Mouse (Mus musculus) layer of hippocampus, postnatal 36 days (tissue): ENCODE measurements at regions not wholly inside any gene's neighbourhood (a gene's known extent, or its start where the extent isn't known, plus 50 kb on each side); places are given as distances from the start of the nearest gene placed in this dataset.

Experiments
- DNase-seq, 2 experiments: peaks; one replicate each; pipeline ENCODE4 v3.0.0; 2022

DNA sequence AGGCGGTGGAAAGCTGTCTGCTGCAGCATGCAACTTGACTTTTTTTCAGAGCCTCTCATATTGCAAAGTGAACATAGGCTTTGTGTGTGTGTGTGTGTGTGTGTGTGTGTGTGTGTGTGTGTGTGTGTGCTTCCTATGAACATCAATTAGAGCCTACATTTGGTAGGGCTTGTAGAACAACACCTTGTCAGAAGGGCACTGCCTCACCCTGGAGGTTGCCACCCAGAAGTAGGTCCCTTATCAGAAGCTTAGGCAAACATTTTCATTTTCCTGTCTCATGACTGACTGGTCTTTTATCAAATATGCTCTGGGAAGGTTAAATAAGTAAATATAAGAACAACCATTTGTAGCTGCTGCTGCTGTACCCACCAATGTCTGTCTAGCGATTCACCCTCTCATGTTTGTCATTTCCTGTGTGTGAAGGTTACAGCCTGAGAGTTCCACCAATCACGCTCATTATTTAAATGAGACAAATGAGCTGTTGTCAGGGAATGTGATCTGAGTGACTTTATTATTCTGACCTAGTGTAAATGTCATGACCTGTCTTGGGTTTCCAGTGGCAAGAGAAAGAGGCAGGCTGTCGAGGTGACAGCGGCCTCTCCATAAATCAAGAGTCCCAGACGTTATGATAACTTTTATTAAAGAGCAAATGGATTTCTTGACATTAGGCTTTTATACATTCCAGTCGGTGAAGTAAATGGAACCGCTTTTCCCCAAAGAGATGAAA is 310.1 kb downstream of the Irx1 start:
- DNase-seq: no peak

DNA sequence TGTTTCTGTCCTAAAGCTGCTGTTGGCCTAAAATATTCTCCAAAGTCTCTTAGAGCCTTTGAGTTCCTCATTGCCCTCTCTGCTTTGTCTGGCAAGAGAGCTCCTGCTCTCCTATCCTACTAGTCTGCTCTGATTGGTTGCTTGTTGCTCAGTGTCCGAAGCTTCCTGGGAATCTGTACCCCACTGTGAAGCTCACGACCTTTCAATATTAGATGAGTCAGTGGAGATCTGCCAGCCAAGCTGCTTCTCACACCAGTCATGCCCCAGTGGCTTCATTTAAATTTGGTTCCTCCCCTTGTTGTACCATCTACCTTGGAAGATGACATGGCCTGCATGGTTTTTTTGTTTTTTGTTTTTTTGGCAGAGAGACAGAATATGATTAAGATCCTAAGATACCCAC is 313.6 kb downstream of the Irx1 start:
- DNase-seq: no peak

DNA sequence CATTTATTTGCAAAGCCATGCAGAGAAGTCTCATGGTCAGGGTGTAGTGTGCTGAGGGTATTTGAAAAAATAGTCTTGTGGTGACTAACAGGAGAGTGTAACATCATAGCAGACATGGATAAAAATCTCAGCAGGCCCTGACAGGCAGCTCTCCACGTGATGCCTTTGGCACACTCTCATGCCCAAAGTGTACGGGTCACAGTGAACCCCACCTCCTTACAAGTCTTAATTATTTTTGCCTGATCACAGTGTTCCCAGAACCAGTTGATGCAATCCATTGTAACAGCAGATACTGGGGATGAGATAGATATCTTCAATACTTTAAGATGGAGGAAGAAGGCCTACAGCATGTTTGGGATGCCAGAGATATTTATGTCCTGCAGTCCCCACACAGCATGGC is 314.5 kb downstream of the Irx1 start:
- no peak for DNase-seq

DNA sequence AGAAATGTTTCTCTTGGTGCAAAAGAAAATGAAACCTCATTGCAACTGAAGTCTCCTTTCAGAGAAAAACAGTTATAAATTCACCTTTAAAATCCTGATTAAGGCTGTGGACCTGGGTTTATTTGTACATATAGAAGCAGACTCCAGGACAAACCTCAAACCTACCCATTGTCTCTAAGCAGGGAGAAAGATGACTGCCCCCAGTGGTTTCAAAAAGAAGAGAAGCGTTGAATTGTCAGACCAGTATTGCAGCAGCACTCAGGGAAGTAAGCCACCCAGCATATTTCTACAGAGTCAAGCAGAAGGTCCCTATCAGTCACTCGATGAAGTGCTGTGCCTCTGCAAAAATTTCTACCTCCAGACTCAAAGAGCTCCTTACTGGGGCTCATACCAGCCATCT is 332.1 kb downstream of the Irx1 start:
- no peak for DNase-seq

DNA sequence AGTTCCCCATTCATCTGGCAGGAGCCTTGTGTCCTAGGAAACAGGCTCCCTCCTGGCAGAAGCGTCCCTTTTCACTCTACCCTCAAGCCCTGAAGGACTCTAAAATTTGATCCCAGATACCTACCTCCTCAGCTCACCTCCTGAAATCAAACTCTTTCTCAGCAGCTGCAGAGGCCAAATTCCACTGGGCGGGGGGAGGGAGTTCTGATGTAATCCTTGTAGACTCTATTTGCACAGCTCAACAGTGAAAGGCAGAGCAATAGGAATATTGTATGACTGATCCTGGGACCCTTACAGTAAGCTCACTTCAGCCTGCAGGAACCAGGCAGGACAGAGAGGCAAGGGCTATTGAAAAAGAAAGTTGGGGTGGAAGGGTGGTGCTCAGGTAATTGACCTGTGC is 346.3 kb downstream of the Irx1 start:
- DNase-seq: no peak

DNA sequence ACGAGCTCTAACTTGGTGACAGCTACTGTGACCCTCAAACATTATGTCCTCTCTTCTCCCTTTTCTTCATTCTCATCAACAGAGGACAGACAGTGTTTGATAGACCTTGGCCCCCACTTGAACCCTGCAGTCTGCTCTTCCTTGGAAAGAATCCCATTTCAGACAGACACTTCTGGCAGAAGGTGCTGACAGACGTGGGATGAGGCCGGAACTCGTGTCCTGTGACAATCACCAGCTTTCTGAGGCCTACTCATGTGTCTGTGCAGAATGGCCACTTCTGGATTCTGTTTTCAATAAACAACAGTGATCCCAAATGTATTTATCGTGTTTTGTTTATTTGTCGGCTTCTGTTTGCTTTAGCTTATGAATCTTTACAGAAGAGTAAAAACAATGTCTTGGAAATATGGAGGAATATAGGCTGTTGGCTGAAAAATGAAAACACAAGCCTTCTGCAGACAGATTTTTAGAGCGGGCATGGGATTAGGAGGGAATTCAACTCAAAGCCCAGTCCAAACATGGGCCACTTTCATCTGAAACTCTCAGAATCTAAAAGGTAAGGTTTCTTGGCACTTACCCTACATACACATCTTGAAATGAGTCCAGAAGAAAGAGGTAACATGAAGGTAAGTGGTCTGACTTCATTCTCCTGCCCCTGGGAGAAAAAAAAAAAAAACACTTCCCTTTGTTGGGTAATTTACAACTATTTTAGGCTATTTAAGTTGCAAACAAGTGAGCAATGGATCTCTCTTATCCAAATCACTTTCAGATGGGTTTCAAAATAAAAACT is 350.9 kb downstream of the Irx1 start:
- no peak for DNase-seq

DNA sequence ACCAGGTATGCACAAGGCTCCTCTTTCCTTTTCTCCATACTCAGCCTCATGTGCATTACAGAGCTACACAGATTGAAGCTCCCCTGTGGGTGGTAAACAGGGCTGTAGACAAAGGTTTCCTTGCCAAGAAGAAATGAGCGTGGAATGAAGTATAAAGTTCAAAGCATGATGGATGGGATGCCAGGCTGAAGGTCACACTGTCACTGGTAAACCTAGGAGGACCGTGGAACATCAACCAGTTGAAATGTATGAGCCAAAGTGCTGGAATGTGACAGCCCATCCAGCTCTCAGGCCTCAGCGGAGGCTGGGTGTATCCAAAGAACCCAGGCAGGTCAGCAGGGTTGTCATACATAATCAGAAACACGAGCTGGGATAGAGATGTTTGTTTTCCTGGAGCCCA is 381.0 kb downstream of the Irx1 start:
- DNase-seq: no peak

DNA sequence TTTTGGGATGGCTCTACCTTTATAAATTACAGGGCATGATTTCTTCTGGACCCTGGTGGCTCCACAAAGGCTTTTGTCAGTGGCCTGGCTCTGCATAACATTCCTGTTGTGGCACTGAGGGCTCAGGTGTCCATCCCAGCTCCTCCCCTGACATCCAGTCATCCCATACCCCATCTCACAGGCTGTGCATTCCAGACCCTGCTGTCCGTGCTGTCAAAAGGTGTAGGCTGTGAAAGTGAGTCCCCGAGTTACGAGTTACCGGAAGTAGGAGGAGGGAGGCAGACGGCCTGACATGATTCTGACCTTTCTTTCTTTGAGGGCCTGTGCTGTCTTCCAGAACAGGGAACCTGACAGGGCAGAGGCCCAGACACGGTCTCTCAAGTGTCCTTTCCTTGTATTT is 397.6 kb downstream of the Irx1 start:
- DNase-seq: no peak

DNA sequence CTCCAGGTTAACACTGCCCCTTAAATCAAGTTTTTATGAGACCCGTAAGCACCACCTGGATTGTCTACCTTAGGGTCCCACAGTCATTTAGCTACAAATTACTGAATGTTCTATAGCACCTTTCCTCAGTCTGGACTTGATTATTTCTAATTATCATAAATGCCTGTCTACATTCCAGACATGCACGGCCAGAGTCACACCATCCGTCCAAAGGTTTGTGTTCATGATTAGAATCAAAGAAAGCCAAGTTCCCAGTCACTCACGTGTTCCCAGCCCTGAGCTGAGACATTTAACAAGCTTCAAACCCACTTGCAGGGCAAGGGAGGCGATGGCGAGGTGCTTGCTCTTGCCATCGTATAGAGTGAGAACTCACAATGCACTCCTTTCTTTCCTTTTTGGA is 398.1 kb downstream of the Irx1 start:
- no peak for DNase-seq

DNA sequence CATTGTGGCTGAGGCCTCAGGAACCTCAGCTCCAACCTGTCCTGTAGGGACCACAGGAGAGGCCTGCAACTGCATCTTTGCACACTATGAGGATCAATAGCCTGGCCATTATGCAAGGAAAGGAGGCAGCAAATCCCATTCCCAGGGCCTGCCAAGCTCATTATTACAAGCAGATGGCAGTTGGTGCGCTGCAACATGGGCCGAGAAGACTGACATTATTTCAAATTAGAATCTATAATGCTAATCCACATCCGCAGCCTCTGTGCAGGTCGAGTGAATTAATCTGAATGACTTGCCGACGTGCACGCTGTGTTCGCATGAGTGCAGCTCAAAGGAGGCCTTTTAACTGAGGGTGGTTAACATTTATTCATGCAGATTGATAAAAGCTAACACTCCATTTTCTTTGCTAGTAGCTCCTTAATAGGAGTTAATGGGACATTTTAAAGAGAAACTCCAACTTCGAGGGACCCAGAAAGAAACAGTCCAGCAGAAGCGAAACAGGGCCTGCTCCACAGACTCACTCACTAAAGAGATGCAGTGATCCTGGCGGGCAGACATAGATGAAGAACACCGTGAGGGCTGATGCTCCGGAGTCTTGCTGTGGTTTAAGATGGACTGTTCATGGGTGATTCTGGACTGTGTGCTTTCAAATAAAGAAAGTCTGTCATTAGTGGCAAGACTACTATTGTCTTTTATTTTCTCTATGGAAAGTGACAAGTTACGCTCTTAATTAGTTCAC is 404.9 kb downstream of the Irx1 start:
- DNase-seq: no peak

DNA sequence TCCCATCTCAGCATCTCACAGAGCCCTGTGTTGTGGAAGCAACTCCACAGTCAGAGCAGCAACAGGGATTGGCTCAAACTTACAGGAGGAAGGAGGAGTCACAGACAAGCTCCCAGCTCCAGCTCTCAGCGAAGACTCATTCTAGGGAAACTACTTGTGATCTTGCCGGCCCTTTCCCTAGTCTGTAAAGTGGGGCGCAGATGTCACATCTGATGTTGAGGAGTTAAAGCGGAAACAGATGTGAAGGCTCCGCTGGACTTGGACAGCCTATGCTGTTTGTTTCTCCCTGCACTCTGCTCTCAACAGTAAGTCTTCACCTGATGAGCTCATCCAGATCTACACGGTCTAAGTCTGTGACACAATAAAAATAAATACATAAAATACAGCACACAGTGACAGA is 408.1 kb downstream of the Irx1 start:
- DNase-seq: no peak

DNA sequence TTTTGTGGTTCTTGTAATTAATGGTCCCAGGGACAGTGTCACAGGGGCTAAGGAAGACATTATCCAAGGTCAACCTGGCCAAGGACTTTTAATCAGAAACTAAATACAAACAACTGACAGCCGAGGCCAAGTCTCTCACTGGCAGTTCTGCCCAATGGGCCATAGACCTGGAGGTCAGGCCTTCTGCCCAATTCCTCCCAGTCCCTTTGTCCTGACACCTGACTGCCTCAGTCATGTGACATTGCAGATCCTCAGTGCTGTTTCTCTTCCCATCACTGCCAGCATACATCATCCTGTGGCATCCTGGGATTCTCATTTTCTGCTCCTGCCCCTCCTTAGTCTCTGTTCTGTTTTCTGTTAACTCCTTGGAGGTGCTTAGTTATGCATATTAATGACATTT is 413.4 kb downstream of the Irx1 start:
- DNase-seq: no peak

DNA sequence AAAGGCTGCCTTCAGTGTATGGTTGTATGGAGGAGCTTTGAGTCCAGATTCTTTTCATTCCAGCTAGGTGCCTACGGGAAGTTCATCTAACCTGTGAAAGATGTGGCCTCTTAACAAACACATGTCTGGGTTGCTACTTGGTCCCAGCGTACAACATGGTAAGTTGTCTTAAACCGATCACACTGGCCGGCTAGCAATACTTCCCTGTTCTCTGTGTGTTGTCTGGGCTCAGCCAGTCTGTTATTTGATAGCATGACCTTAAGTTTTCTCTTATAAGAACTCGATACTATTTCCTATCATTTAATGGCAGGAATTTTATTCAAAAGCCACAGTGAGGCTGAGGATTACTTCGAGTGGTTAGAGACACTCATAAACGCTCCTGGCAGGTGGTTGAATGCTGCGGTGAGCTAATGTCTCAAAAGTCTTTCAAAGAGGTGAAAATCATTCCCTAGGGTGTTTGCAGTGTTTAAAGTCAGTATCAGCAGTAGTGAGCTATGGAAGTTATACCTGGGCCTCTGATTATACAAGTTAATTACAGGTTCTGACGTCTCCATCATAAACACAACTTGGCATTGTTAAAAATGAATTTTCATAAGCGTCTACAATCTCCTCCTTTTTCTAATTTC is 414.2 kb downstream of the Irx1 start:
- DNase-seq: no peak

DNA sequence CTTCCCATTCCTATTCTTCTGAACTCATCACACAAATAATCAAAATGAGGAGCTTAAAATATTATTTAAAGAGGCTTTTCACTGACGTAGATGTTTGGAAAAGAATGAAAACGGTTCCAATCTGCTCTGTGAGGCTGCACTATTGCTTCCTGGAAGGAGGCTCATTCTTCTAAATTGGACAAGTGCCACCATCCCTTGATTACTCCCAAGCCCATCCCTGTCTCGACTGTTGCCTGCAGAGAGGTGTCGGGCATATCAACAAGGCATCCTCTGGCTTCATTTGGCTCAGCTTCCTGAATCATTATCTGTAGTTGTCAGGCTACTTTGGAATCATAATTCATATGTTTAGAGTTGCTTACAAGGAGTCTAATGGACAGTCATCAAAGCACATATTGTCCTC is 425.3 kb downstream of the Irx1 start:
- no peak for DNase-seq

DNA sequence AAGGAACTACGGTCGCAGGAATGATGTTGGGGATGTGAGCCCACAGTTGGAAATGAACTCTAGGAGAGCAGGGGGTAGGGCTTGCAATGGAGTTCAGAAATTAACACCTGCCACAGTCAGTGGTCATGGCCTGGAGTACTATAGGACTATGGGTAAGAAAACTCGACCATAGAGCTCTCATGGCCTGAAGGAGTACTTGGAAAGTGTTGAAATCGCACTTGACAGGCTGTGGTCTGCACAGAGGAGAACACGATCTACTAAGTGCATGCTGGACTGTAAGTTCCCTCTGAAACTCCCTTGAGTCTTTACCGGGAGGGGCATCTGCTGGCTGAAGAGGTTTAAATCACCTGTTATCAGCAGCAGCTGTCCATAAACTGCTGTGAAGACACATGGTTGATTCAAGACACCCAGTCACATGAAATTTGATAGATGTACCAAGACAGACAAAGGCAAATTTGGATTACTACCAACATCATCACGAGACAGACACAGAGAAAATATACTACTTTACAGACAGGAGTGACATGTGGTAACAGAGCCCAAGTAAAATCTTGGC is 430.6 kb downstream of the Irx1 start:
- DNase-seq: no peak

DNA sequence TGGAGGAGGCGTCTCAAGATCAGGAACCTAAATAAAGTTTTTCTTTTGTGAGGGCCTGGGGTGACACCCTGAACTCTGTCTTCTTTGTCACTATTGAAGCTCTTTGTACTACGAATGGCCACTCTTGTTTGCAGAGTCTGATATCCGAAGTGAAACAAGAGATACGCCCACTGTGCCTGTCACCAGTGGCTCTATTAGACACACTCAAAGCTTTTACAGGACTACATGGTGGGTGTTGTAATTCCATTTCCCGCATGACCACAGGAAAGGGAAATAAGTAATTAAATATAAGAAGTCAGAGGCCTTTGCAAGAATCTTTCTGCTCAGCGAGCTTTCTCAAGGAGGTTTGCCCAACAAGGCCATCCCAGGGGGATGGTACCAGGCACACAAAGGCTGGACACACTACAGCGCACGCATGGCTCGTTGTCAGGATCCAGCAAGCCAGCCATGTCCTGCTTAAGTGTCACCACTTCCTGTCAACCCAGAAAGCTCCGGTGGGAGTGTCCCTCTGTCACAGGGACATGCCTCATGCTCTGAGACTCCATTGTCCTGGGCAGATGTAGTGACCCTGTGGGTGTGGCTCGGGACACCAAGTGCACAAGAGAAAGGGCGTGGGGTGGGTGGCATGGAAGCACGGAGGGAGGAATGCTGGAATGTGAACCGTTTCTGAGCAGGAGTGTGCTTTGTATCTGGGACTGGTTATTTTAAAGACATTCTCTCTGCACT is 434.0 kb downstream of the Irx1 start:
- DNase-seq: no peak

DNA sequence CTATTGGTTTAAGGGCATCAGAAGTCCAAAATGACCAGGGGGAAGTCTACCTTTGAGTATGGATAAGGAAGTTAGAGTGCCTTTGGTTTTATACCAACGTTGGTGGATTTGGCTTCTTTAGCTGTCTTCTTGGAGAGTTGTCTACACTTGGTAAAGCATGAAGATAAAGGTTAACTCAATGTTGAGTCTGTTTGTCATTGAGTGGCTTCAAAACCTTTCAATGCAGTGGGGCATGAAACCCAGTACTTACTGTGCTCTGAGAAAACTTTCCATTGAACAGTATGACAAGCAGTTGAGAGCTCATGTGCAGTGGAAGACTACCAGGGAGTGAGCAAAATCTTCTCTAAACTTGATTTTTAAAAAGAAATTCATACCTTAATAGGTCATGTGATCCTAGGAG is 445.7 kb downstream of the Irx1 start:
- no peak for DNase-seq

DNA sequence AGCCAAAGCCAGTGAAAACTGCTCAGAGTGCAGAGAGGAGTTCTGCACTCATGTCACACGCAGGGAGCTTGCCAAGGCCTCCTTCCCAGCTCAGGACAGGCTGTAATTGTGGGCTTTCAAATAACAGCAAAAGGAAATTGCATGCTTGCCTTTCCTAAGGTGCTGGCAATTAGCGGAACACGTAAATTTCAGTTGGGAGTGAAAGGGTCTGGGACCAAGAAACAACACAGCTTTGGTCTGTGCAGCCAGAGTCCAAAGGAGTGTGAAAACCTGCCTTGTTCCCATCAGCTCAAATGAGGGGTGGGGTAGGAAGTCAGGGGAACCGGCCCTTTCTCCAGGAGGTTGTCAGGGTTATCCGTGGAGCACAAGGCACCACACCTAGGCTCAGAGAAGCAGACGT is 450.3 kb downstream of the Irx1 start:
- DNase-seq: no peak

DNA sequence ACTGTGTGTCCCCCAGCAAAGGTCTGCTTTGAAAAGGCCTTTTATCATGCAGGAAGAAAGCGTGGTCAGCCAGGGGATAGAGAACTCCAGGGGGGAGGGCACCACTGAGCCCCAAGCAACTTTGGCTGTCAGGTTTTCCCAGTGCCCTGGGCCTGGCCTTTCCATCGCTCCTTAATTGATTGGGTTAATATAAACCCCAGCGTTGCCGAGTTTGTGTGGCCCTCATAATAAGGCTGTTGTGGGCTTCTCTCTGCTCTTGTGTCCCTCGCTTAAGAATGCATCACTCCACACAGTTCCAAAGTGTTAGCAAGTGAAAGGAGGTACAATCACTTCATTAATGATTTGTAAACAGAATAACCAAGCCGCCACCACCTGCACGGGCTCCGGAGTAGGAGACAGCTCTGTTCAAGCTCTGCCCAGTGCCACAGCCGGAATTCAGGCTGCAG is 455.5 kb downstream of the Irx1 start:
- peak; percentile 2 to 7 for DNase-seq

DNA sequence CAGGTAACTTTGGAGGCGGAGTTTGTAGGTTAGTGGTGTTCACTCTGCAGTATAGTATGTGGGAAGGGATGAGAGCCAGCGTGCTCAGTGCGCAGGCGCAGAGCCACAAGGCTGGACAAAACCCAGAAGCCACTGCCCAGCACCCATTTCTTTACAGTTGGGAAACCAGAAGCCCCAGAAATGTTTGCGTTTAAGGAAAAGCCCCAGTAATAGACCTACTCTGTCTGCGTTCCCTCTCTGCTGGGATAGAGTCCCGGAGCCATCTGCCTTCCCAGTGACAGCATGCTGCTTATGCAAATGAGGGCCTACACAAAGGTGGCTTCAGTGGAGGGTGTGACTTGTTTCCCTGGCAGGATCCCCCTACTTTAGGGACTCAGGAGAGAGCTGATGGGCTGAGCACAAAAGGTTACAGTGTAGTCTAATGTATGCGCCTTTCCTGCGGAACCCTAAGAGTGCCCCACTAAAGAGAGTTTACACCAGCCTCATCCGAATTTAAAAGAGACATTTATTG is 456.0 kb downstream of the Irx1 start:
- peak; percentile 27 to 48 for DNase-seq

DNA sequence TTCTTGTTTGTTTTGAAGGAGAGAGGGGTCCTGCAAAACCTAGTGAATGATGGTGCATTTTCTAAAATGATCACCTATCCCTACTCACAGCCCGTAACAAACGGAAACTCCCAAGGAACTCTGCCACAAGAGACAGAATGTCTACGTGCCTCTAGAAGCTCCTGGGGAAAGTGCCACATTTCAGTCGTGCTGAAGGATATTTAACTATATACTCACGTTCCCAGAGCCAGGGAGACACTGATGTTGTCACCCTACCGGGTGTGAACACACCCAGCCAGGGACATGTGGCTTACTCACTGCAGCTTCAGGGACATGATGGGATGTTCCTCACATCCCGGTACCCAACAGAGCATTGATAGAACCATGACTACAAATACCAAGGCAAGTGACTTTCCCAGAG is 456.7 kb downstream of the Irx1 start:
- no peak for DNase-seq

DNA sequence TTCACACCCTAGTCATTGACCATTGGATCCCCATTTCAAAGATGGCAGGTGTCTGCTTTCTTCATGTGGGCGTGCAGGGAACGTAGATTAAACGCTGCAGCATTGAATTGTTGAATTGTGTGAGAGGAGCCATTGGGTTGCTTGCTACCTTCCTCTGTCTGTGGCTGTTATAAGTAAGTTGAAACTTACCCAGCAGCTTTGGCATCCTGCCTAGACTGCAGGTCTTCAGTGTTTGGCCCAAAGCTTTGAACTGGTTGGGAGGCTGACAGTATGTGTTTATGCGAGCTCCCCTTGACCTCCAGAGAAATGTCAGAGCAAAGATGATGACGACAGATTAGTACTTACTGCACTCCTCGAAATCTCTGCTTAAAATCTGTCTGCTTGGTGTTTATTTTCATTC is 473.8 kb downstream of the Irx1 start:
- no peak for DNase-seq
